Mouse (Mus musculus) thymus, postnatal 0 days (tissue): ENCODE results near the gene Pik3r3. TPM values are rescaled to one million over a fixed set of nuclear protein-coding genes. Genes with fewer than 3 reads are reported as not detected.

Experiments used
- polyA plus RNA-seq: library from polyadenylated mRNA; unstranded; fragments of >200 nt; fragmentation: Nextera tagmentation; extraction: Ambion mirVana; gene quantifications from 2 replicates; pipeline ENCODE4 v1.2.1, GENCODE M21; 2015

The Pik3r3 gene
- polyA plus RNA-seq, 1 experiment from 2014 or later: 4.7 TPM

Other genes starting within 250 kb of the Pik3r3 start
- gene Faah, start 203.7 kb upstream of the Pik3r3 start, polyA plus RNA-seq: 3.9 and 4.7 TPM in 2 replicates
- gene Nsun4, start 167.7 kb upstream of the Pik3r3 start, polyA plus RNA-seq: 17.9 and 18.6 TPM in 2 replicates
- 652 and 689 TPM in 2 replicates for gene Uqcrh, start 146.5 kb upstream of the Pik3r3 start, polyA plus RNA-seq
- gene Lrrc41, start 146.3 kb upstream of the Pik3r3 start, polyA plus RNA-seq: 41.6 and 42.1 TPM in 2 replicates
- 26.0 and 26.4 TPM in 2 replicates for gene Rad54l, start 97.9 kb upstream of the Pik3r3 start, polyA plus RNA-seq
- 28.6 and 30.5 TPM in 2 replicates for gene Pomgnt1, start 97.8 kb upstream of the Pik3r3 start, polyA plus RNA-seq
- gene Lurap1, start 70.3 kb upstream of the Pik3r3 start, polyA plus RNA-seq: 0.87 and 1.1 TPM in 2 replicates
- gene Tspan1, start 54.0 kb upstream of the Pik3r3 start, polyA plus RNA-seq: 3.2 and 4.1 TPM in 2 replicates
- gene 1700042G07Rik, start 48.2 kb upstream of the Pik3r3 start, polyA plus RNA-seq: not detected in 2 replicates
- not detected in 2 replicates for gene Gm49337, start 48.2 kb upstream of the Pik3r3 start, polyA plus RNA-seq
- 5.3 and 7.0 TPM in 2 replicates for gene Mast2, start 242.6 kb downstream of the Pik3r3 start, polyA plus RNA-seq